Mouse (Mus musculus) heart, postnatal 36 days (tissue): ENCODE data around the gene Prss36. TPM values are rescaled to one million over a fixed set of nuclear protein-coding genes. Genes with fewer than 3 reads are reported as not detected.
A peak's percentile ranks its signal among the peaks of the same experiment; 100 is the strongest.
"Not testable (repeated sequence)": the region's sequence is repeated elsewhere in the genome, so short reads cannot be mapped to it uniquely, and the experiment has no call there.

Source experiments
- DNase-seq, 2 experiments: peaks; one replicate each; pipeline ENCODE4 v3.0.0; 2021 to 2022
- intact Hi-C: fragments of 180-260 bp; cut with DNase I; formaldehyde crosslinking; loops from one replicate; pipeline ENCODE4 v1.15.1; 2025
- total RNA-seq, 2 experiments: library from RNA; stranded (reverse); gene quantifications; 2 replicates each; pipeline ENCODE4 v1.2.3; 2021

Gene Prss36
- total RNA-seq, 2 experiments from 2014 or later, result 7.9 to 8.1 TPM

GRCm38 (mm10) chr7:127912190-127912871, 34.2 kb downstream of the Prss36 start, which contains the start of gene Kat8:
Gene Kat8 (plus strand): TSS chr7:127912516.
- peak; percentile 83 to 85 for DNase-seq
- intact Hi-C loops, result no loop called here

GRCm38 (mm10) chr7:127908656-127909055, 37.9 kb downstream of the Prss36 start:
- DNase-seq, result no peak
- intact Hi-C loops, result no loop called here

- intact Hi-C loops, result no loop called here
- no peak for DNase-seq
These were observed 38.6 kb downstream of the Prss36 start for GRCm38 (mm10) chr7:127907939-127908338.

- intact Hi-C loops, result no loop called here
- peak; percentile 68 to 78 for DNase-seq
These were observed 42.3 kb downstream of the Prss36 start, which contains the start of gene Bckdk for GRCm38 (mm10) chr7:127903971-127904796. Gene Bckdk (plus strand): TSS chr7:127904082.

DNA sequence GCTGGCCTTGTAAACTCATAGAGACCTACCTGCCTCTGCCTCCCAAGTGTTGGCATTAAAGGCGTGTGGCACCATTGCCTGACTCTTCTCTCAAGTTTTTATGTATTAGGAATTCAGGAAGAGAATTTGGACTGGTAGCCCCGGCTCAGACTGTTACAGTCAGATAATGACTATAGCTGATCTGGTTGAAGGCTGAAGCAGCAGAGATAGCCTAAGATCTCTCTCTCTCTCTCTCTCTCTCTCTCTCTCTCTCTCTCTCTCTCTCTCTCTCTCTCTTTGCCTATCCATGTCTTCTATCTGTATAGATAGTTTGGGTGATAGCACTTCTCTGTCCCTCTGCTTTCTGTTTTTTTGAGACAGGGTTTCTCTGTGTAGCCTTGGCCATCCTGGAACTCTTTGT, 44.8 kb downstream of the Prss36 start:
- intact Hi-C loops, result no loop called here
- DNase-seq, result no peak

DNA sequence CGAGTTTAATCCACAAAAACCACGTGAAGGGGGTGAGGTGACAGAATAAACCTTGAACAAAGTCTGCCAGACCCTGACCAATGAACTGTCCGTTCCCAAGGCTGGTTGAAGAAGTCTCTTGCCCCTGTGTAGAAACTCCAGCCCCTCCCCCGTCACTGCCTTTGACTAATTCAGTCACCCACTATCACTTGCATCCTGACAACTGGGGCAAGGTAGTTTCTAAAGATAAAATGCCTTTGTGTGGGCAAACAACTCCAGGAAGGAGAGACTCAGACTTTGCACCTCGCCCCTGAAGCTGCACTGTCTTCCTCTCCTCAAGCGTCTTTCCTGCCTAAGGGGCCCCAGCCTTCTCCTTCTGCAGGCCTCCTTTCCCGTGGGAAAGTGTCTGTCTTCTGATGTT, 46.5 kb downstream of the Prss36 start:
- DNase-seq, result no peak
- intact Hi-C loops, result loop anchor here (5.0 kb wide), 1 partner anchor 98 kb away; the partner anchor contains the start of gene Hsd3b7

DNA sequence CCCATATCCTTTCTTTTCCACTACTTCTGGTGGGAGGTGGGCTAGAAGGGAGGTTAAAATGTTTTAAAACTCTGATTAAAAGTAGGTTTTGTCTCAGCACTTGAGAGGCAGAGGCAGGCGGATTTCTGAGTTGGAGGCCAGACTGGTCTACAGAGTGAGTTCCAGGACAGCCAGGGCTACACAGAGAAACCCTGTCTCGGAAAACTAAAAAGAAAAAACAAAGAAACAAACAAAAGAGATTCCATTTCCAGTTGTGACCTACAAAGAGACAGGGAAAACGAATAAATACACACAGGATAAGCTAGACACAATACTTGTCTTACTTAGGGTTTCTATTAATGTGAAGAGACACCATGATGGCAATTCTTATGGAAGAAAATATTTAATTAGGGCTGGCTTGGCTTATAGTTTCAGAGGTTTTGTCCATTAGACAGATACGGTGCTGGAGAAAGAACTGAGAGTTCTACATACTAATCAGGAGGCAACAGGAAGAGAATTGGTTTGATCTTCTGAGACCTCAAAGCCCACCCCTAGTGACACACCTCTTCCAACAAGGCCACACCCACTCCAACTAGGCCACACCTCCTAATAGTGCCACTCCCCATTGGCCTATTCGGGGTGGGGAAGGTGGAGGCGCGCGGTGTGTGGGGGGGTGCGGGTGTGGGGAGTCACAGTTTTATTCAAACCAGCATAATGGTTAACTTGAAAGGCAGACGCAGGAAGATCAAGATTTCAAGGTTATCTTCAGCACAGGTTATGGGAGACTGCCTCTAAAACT, 48.2 kb downstream of the Prss36 start:
- intact Hi-C loops, result loop anchor here (5.0 kb wide), 1 partner anchor 96 kb away; the partner anchor contains the start of gene Hsd3b7
- no peak for DNase-seq

GRCm38 (mm10) chr7:127897542-127897941, 49.0 kb downstream of the Prss36 start:
- no peak for DNase-seq
- intact Hi-C loops, result loop anchor here (5.0 kb wide), 1 partner anchor 95 kb away; the partner anchor contains the start of gene Hsd3b7

- intact Hi-C loops, result loop anchor here (5.0 kb wide), 1 partner anchor 94 kb away; the partner anchor contains the start of gene Hsd3b7
- peak; percentile 50 to 68 for DNase-seq
These were observed 50.1 kb downstream of the Prss36 start for GRCm38 (mm10) chr7:127896384-127896783.

- intact Hi-C loops, result loop anchor here (2.0 to 5.0 kb wide), 2 partner anchors 17 to 94 kb away; partner anchors contain the start of gene Hsd3b7
- not testable (repeated sequence) for DNase-seq
These were observed 50.6 kb downstream of the Prss36 start for GRCm38 (mm10) chr7:127895891-127896290.

DNA sequence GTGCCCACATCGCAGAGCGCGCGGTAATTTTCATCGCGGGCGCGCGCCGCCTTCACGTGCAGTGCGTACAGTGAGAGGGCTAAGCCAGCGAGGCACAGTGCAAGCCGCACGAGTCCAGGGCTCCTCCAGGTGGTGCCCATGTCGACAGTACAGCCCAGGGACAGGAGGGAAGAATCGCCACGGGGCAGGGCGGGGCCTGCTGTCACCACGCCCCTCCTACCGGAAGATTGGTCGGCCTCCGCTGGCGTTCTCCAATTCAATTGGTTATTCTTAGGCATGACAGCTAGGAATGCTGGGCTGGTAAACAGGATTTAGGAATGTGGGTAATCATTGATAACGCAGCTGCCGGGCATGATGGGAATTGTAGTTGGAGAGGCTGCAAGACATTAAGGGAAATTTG, 51.1 kb downstream of the Prss36 start, which contains the start of the genes Gm21974 and Vkorc1:
Gene Gm21974, minus strand, starts transcription at position 13 of the 400 bp plus-strand sequence.
Gene Vkorc1, minus strand, starts transcription at position 176 of the 400 bp plus-strand sequence.
- intact Hi-C loops, result loop anchor here (2.0 to 5.0 kb wide), 2 partner anchors 17 to 93 kb away; partner anchors contain the start of gene Hsd3b7
- DNase-seq, result peak; percentile 93

- no peak for DNase-seq
- intact Hi-C loops, result loop anchor here (2.0 kb wide), 1 partner anchor 16 kb away; no protein-coding TSS in a partner anchor
These were observed 52.0 kb downstream of the Prss36 start for GRCm38 (mm10) chr7:127894480-127894879.

GRCm38 (mm10) chr7:127890798-127891197, 55.7 kb downstream of the Prss36 start, which contains the start of gene Prss53:
Gene Prss53 (minus strand): TSS chr7:127890970.
- intact Hi-C loops, result no loop called here
- no peak for DNase-seq

- intact Hi-C loops, result no loop called here
- no peak for DNase-seq
These were observed 57.7 kb downstream of the Prss36 start for GRCm38 (mm10) chr7:127888821-127889220.

GRCm38 (mm10) chr7:127887781-127888180, 58.7 kb downstream of the Prss36 start:
- DNase-seq, result no peak
- intact Hi-C loops, result no loop called here

GRCm38 (mm10) chr7:127887191-127887590, 59.3 kb downstream of the Prss36 start:
- no peak for DNase-seq

GRCm38 (mm10) chr7:127886551-127886950, 60.0 kb downstream of the Prss36 start:
- intact Hi-C loops, result no loop called here
- DNase-seq, result no peak

More at GRCm38 (mm10) chr7:127887191-127887590, 59.3 kb downstream of the Prss36 start:
- intact Hi-C loops, result no loop called here

GRCm38 (mm10) chr7:127885951-127886350, 60.6 kb downstream of the Prss36 start:
- peak; percentile 67 to 71 for DNase-seq
- intact Hi-C loops, result no loop called here
